Mouse (Mus musculus): Measurements from ENCODE around the gene Ccdc162.

DNA sequence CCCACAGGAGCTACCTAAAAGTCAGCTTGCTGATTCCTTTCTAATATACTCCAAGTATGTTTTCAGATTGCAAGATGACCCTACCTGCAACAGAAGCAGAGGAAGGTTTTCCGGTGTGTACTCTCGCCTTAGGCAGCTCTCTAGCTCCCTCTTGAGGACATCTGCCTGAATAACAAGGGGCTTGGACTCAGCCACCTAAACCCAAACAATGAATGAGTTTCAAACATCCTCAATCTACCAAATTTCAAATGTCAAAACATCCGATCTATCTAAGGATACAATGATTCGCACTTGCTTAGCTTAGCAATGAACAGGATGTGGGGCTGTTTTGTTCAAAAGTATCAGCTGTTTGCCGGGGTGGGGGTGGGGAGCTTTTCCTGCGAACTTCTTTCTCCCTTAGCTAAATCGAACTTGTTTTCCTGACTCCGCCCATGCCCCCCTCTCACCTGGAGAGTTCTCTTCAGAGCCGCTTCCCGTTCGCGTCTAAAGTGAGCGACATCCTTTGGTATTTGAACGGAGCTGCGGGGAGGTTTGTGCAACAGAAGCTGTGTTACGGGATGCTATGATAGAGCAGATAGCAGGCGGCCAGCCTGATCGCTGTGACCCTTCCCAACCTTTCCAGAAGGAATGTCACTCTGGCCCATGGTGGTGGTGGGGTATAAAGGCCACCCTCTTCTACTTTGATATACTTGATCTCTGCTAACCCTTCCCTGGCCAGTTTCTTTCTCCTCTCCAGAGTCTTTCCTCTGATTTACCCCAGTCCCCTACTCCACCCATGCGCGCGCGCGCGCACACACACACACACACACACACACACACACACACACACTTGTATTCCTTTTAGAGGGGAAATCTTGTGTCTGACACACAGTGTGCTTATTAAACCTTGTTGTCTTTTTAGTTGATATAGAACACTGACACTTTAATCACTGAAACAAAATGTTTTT is 26.2 kb downstream of the Ccdc162 start:
- peak; percentile 87 for TF ChIP-seq CTCF (IDR thresholded peaks at IDR 0.05; ENCODE audit: low read depth)
- no peak for TF ChIP-seq EP300 (IDR thresholded peaks at IDR 0.05; ENCODE audit: low read depth)

All from heart, postnatal 0 days (tissue).